Mouse (Mus musculus): ENCODE results near the gene Casz1. TPM values are rescaled to one million over a fixed set of nuclear protein-coding genes. Genes with fewer than 3 reads are reported as not detected.

Gene Casz1
- polyA plus RNA-seq, 2 experiments: 0.32 to 0.39 TPM

- Histone ChIP-seq H3K4me3 (ENCODE audit: insufficient read depth in 1 of 2, low read depth in 2 of 2, low read length in 2 of 2) (no peak overlapping the region), H3K4me2 (ENCODE audit: low read depth) (no peak overlapping the region), H3K4me1 (replicated peaks; ENCODE audit: control insufficient read depth in 2 of 2, insufficient read depth in 2 of 2, low read length in 1 of 2) (peaks cover 0 to 2% of the 10 kb centered on the region in 2 experiments; a peak in 1 of 4 replicates), H3K9me3 (ENCODE audit: control insufficient read depth, low read length) (no peaks in the 10 kb centered on the region), H3K27me3 (ENCODE audit: control insufficient read depth, insufficient read depth, low read length) (no peaks in the 10 kb centered on the region), H3K9ac (replicated peaks) (no peak overlapping the region), H3K36me3 (replicated peaks; ENCODE audit: control insufficient read depth, insufficient read depth, low read depth) (no peaks in the 10 kb centered on the region), H3K27ac (no peak overlapping the region)
- WGBS (ENCODE audit: insufficient replicate concordance): 78% methylated on average over 14 of the region's 14 CpGs
- no peak for TF ChIP-seq EP300 (IDR thresholded peaks at IDR 0.05; ENCODE audit: low read depth)
- no peak for TF ChIP-seq CTCF (IDR thresholded peaks at IDR 0.05; ENCODE audit: low read depth)
- ATAC-seq (ENCODE audit: insufficient read depth) (no peak), DNase-seq (ENCODE audit: low read depth in 3 of 3, low spot score in 3 of 3) (no peak)
Observed at GRCm38 (mm10) chr4:148972707-148973106, 168.5 kb downstream of the Casz1 start.

DNA sequence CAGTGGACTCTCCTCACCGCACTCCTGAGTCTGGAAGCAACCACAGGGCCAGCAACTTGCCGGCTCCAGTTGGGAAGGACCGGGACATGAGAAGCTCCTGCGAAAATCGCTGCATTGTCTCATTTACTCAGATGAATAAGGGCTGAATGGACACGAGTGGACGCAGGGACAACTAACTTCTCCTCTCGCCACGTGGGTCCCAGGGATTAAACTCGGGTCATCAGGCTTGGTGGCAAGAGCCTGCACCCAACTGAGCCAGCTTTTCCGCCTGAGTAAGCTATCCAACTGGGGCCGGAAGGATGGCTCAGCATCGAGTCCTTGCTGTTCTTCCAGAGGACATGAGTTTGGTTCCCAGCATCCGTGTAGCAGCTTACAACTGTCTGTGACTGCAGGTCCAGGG, 169.2 kb downstream of the Casz1 start:
- H3K4me3 ChIP-seq (ENCODE audit: insufficient read depth in 1 of 2, low read depth in 2 of 2, low read length in 2 of 2): no peak overlapping the region
- no peaks in the 10 kb centered on the region for H3K27me3 ChIP-seq (ENCODE audit: control insufficient read depth, insufficient read depth, low read length)
- H3K9ac ChIP-seq (replicated peaks): no peak overlapping the region
- ATAC-seq (ENCODE audit: insufficient read depth) (no peak), DNase-seq (ENCODE audit: low read depth in 3 of 3, low spot score in 3 of 3) (no peak)
- H3K27ac ChIP-seq: no peak overlapping the region
- no peaks in the 10 kb centered on the region for H3K36me3 ChIP-seq (replicated peaks; ENCODE audit: control insufficient read depth, insufficient read depth, low read depth)
- peaks cover 0 to 2% of the 10 kb centered on the region in 2 experiments; a peak in 1 of 4 replicates for H3K4me1 ChIP-seq (replicated peaks; ENCODE audit: control insufficient read depth in 2 of 2, insufficient read depth in 2 of 2, low read length in 1 of 2)
- TF ChIP-seq EP300 (IDR thresholded peaks at IDR 0.05; ENCODE audit: low read depth) (no peak), CTCF (IDR thresholded peaks at IDR 0.05; ENCODE audit: low read depth) (no peak)
- H3K4me2 ChIP-seq (ENCODE audit: low read depth): no peak overlapping the region
- WGBS (ENCODE audit: insufficient replicate concordance): 70% methylated on average over 14 of the region's 14 CpGs
- no peaks in the 10 kb centered on the region for H3K9me3 ChIP-seq (ENCODE audit: control insufficient read depth, low read length)

DNA sequence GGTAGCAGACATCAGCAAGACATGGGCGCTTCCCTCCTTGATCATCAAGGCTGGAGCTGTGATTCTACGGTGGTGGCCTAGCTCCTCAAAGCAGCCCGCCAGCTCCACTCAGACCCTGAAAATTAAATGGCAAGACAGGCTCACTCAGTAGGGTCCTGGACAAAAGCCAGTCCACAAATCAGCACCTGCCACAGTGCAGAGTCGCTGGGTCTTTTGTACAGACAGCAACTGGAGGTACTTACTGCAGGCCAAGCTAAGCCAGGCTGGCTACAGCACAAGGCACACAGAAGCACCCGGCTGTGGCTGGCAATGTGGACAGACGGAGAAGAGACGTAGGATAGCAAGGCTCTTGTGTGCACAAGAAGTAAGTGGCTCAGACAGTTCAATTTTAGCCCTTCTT, 170.6 kb downstream of the Casz1 start:
- no peak overlapping the region for H3K9ac ChIP-seq (replicated peaks)
- no peak overlapping the region for H3K4me2 ChIP-seq (ENCODE audit: low read depth)
- DNase-seq (ENCODE audit: low read depth in 3 of 3, low spot score in 3 of 3) (no peak), ATAC-seq (ENCODE audit: insufficient read depth) (no peak)
- TF ChIP-seq EP300 (IDR thresholded peaks at IDR 0.05; ENCODE audit: low read depth): no peak
- TF ChIP-seq CTCF (IDR thresholded peaks at IDR 0.05; ENCODE audit: low read depth): no peak
- no peaks in the 10 kb centered on the region for H3K36me3 ChIP-seq (replicated peaks; ENCODE audit: control insufficient read depth, insufficient read depth, low read depth)
- no peaks in the 10 kb centered on the region for H3K27me3 ChIP-seq (ENCODE audit: control insufficient read depth, insufficient read depth, low read length)
- H3K4me1 ChIP-seq (replicated peaks; ENCODE audit: control insufficient read depth in 2 of 2, insufficient read depth in 2 of 2, low read length in 1 of 2): peaks cover 0 to 4% of the 10 kb centered on the region in 2 experiments; a peak in 1 of 4 replicates
- H3K9me3 ChIP-seq (ENCODE audit: control insufficient read depth, low read length): no peaks in the 10 kb centered on the region
- WGBS (ENCODE audit: insufficient replicate concordance): 82% methylated on average over 7 of the region's 7 CpGs
- H3K4me3 ChIP-seq (ENCODE audit: insufficient read depth in 1 of 2, low read depth in 2 of 2, low read length in 2 of 2): no peak overlapping the region
- H3K27ac ChIP-seq: no peak overlapping the region

GRCm38 (mm10) chr4:148978221-148978855, 174.1 kb downstream of the Casz1 start:
- ATAC-seq (ENCODE audit: insufficient read depth) (no peak), DNase-seq (ENCODE audit: low read depth in 3 of 3, low spot score in 3 of 3) (no peak)
- TF ChIP-seq CTCF (IDR thresholded peaks at IDR 0.05; ENCODE audit: low read depth): no peak
- no peak for TF ChIP-seq EP300 (IDR thresholded peaks at IDR 0.05; ENCODE audit: low read depth)
- no peak overlapping the region for H3K27ac ChIP-seq
- H3K36me3 ChIP-seq (replicated peaks; ENCODE audit: control insufficient read depth, insufficient read depth, low read depth): no peaks in the 10 kb centered on the region
- H3K9ac ChIP-seq (replicated peaks): no peak overlapping the region
- no peak overlapping the region for H3K4me2 ChIP-seq (ENCODE audit: low read depth)
- H3K9me3 ChIP-seq (ENCODE audit: control insufficient read depth, low read length): no peaks in the 10 kb centered on the region
- no peaks in the 10 kb centered on the region for H3K27me3 ChIP-seq (ENCODE audit: control insufficient read depth, insufficient read depth, low read length)
- 70% methylated on average over 9 of the region's 9 CpGs for WGBS (ENCODE audit: insufficient replicate concordance)
- H3K4me3 ChIP-seq (ENCODE audit: insufficient read depth in 1 of 2, low read depth in 2 of 2, low read length in 2 of 2): no peak overlapping the region
- 0 out of 4 replicates have a peak, but pooled peaks cover 0 to 2% of the 10 kb centered on the region in 2 experiments for H3K4me1 ChIP-seq (replicated peaks; ENCODE audit: control insufficient read depth in 2 of 2, insufficient read depth in 2 of 2, low read length in 1 of 2)

GRCm38 (mm10) chr4:148978926-148979325, 174.7 kb downstream of the Casz1 start:
- ATAC-seq (ENCODE audit: insufficient read depth) (no peak), DNase-seq (ENCODE audit: low read depth in 3 of 3, low spot score in 3 of 3) (no peak)
- Histone ChIP-seq H3K9me3 (ENCODE audit: control insufficient read depth, low read length) (no peaks in the 10 kb centered on the region), H3K4me3 (ENCODE audit: insufficient read depth in 1 of 2, low read depth in 2 of 2, low read length in 2 of 2) (no peak overlapping the region), H3K27me3 (ENCODE audit: control insufficient read depth, insufficient read depth, low read length) (no peaks in the 10 kb centered on the region), H3K4me1 (replicated peaks; ENCODE audit: control insufficient read depth in 2 of 2, insufficient read depth in 2 of 2, low read length in 1 of 2) (0 out of 4 replicates have a peak, but pooled peaks cover 0 to 2% of the 10 kb centered on the region in 2 experiments), H3K4me2 (ENCODE audit: low read depth) (no peak overlapping the region), H3K9ac (replicated peaks) (no peak overlapping the region), H3K27ac (no peak overlapping the region), H3K36me3 (replicated peaks; ENCODE audit: control insufficient read depth, insufficient read depth, low read depth) (no peaks in the 10 kb centered on the region; the same call in 1 of the 2 replicates)
- WGBS (ENCODE audit: insufficient replicate concordance): 74% methylated on average over 11 of the region's 11 CpGs
- TF ChIP-seq CTCF (IDR thresholded peaks at IDR 0.05; ENCODE audit: low read depth): no peak
- no peak for TF ChIP-seq EP300 (IDR thresholded peaks at IDR 0.05; ENCODE audit: low read depth)

All from liver, embryonic 14.5 days (tissue).